Mouse (Mus musculus) bone marrow macrophage, adult 2 months (primary cell): Measurements from ENCODE around the gene Ltbp4. TPM values are rescaled to one million over a fixed set of nuclear protein-coding genes. Genes with fewer than 3 reads are reported as not detected.

Experiments used
- H3K27ac ChIP-seq: 2 replicates; pipeline ENCODE4 v1.5.1; 2012; ENCODE audit warnings: low read depth, low read length; ENCODE audit not compliant: insufficient read depth
- H3K4me1 ChIP-seq: 2 replicates; pipeline ENCODE4 v1.6.1; 2012; ENCODE audit warnings: low read length; ENCODE audit not compliant: control insufficient read depth, insufficient read depth
- H3K4me3 ChIP-seq: 2 replicates; pipeline ENCODE4 v1.5.1; 2012; ENCODE audit warnings: mild to moderate bottlenecking, low read length, moderate library complexity; ENCODE audit not compliant: insufficient read depth
- CTCF ChIP-seq: IDR thresholded peaks from 2 replicates; pipeline ENCODE4 v1.5.1; 2012; ENCODE audit warnings: low read depth, mild to moderate bottlenecking, low read length, moderate library complexity
- POLR2A ChIP-seq: IDR thresholded peaks from 2 replicates; pipeline ENCODE4 v1.6.1; 2012; ENCODE audit warnings: mild to moderate bottlenecking, low read depth, low read length, borderline replicate concordance
- polyA plus RNA-seq: library from polyadenylated mRNA; stranded (reverse); fragments of >200 nt; gene quantifications from 2 replicates; pipeline ENCODE4 v1.2.4, GENCODE M21; 2012; ENCODE audit not compliant: missing spikeins, insufficient read depth, insufficient read length

The Ltbp4 gene
- polyA plus RNA-seq, 1 experiment, result 0.84 TPM

DNA sequence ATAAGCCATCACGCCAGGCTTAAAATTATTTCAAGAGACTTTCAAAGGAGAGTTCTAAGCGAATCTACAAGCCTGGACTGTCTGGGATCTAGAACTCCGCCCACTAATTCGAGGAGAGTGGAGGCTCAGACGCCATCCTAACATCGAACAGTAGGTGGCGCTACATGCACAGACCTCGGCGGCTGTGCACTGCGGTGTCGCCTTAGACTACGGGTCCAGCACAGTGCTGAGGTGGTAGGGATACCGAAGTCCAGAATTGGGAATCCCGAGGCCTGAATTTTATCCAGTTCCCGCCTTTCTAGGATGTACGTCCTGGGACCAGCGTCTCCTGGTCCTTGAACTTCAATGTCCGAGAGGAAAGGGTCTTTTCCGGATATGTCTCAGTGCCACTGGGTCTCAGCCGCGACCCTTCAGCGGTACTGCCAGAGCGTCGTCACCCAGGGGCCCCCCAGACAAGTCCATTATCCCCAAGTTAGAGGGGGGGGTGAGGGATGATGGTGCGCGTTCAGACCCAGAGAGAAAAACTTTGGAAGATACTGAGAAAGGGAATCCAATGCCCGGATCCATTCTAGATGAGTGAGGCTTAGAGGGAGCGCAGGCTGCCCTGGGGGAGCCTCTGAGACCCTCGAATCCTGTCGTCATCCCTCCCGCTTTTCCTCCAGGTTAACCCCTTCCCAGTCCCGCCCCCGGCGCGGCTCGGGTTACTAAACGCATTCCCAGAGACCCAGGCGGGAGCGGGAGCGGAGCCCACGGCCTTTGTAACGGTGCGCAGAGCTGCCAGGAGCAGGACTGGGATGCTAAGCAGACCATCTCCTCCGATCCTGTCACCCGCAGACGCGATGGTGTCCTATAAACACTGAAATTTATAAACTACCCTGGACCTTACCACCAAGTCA is 1.3 kb downstream of the Ltbp4 start:
- H3K27ac ChIP-seq, result no peak overlapping the region
- TF ChIP-seq CTCF (peak; percentile 75), POLR2A (no peak)
- H3K4me3 ChIP-seq, result no peak overlapping the region
- peaks cover 9% of the 10 kb centered on the region; the same call in 1 of the 2 replicates for H3K4me1 ChIP-seq

DNA sequence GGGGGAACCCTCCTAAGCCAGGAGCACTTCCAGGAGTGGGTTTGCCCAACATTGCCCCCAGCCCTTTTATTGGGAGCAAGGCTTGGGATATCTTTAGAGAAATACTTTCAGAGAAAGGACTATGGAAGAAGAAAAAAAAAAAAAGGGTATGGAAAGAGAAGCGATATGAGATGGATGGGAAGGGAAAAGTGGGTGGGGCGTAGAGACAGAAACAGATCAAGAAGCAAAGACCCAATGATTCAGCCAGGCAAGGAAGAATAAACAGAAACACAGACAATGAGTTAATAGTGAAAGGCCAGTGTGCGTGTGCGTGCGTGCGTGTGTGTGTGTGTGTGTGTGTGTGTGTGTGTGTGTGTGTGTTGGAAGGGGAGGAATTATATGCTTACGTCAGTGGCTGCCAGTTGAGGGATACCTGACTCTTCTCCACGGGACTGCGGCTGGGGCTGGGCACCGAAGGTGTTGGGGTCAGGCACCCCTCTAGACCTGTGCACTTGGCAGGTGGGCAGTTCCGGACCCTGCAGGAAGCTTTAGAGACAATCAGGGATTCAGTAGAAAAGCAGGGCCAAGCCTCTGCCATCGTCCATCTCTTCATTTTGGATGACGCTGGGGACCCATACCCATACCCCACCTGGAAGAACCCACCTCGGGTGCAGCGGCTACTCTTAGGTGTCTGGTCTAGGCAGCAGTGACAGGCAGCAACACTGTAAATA is 2.3 kb downstream of the Ltbp4 start:
- peaks cover 10% of the 10 kb centered on the region; the same call in 1 of the 2 replicates for H3K4me1 ChIP-seq
- no peak overlapping the region for H3K27ac ChIP-seq
- TF ChIP-seq POLR2A, result no peak
- TF ChIP-seq CTCF, result no peak
- H3K4me3 ChIP-seq, result no peak overlapping the region

DNA sequence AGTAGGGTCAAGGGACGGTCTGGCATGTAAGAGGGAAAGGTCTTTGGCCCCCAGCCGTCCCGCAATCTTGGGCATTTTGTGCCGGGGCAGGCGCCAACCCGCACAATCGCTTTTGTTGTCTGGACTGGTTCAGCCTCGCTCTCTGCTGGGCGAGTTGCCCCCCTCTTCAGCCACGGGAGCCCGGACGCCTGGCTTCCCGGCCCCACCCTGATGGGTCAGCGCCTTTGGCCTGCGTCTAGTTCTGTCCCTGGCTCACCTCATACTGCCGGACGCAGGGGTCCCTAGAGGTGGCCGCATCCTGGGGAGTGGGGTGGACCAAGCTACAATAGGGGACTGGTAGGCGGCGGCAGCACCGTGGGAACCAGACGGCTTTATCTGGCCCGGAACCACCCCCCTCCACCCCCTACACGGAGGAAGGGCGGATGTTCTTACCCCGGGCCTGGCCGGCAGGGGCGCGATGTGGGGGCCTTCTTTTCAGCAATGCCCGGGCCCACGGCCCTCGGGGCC is 3.0 kb downstream of the Ltbp4 start:
- Histone ChIP-seq H3K4me1 (peaks cover 12% of the 10 kb centered on the region), H3K4me3 (no peak overlapping the region), H3K27ac (no peak overlapping the region)
- TF ChIP-seq CTCF (no peak), POLR2A (no peak)

DNA sequence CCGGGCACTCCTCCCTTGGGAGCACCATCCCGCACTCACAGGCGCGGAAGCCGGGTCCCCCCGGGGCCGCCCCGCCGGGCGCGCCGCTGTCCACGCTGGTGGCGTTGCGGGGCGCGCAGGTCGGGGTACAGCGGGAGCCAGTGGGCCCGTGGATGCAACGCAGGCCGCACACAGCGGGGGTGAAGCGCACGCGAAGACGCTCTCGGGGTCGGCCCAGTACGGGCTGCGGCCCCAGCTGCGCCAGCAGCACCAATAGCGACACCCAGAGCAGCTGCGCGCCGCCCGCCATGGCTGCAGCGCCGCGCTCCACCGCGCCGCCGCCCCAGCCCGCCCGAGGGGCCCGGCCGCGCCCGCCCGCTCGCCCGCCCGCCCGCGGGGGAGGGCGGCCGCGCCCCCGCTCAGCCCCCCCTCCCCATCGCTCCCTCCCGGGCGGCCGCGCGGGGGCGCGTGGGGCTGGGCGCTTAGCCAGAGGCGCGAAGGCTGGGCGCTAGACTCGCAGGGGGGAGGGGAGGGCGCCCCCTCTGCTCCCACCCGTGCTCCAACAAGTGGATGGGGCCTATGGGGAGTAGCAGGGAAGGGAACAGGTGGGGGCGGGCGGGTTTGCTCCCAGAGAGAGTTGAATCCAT is 4.1 kb downstream of the Ltbp4 start:
- TF ChIP-seq CTCF, result no peak
- TF ChIP-seq POLR2A, result no peak
- H3K4me1 ChIP-seq, result peaks cover 14% of the 10 kb centered on the region
- no peak overlapping the region for H3K27ac ChIP-seq
- peak overlapping the region; percentile 32 for H3K4me3 ChIP-seq

DNA sequence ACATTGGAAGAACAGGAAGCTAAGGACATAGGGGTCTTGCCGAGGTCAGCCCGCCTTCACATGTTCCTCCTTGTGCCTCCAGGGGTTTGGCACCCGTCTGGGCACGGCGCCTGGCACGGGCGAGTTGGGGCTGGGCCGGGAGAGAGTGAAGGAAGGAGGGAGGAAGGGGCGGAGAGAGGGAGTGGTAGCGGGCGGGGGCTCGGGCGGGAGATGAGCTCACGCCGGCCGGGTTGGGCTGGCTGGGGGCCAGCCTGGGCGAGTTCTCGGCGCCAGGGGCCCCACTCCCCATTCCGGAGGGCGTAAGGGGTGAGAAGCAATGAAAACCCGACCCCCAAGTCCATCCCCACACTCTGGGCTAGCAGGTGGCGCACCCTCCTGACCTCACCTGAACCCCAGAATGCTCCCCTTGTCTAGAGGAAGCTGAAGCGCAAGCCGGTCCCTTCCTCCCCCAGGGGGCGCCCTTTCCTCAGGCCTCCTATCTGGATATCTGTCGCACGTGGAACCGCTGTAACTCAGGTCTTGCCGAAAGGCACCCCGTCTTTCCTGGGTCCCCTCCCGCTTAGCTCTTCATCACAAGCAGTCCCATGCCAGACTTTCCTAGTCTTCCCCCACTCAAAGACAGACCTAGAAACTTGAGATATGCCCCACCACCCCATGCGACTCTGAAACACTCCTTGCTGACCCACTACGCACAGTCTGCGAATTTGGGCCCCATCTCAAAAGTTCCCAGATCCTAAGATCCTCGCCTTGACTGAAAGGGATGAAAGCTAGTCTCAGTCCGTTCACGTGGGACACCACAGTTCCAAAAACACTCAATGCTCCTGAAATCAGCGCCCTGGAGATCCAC is 4.9 kb downstream of the Ltbp4 start:
- H3K27ac ChIP-seq, result no peak overlapping the region
- TF ChIP-seq POLR2A, result no peak
- peak; percentile 97 for TF ChIP-seq CTCF
- peaks cover 14% of the 10 kb centered on the region for H3K4me1 ChIP-seq
- peak overlapping the region; percentile 32 for H3K4me3 ChIP-seq

DNA sequence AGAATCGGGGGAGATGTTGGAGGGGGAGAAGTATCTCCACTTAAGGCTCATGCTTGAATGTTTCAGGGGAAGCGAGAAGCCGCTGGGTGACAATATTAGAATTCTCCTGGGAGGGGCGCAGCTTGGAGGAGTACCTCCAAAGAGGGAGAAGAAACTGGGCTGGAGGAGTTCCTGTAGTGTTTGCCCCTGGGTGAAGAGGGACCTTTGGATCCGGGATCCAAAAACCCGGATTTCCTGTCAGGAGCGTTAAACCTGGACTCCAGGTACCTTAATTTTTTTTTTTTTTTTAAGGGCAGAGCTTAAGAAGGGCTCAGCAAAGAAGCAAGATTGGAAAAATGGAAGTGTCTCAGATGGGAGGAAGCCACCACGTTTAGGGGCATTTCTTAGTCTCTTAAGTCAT is 5.6 kb downstream of the Ltbp4 start:
- H3K27ac ChIP-seq, result no peak overlapping the region
- TF ChIP-seq POLR2A (no peak), CTCF (no peak)
- peak overlapping the region; percentile 32 for H3K4me3 ChIP-seq
- H3K4me1 ChIP-seq, result peaks cover 14% of the 10 kb centered on the region

DNA sequence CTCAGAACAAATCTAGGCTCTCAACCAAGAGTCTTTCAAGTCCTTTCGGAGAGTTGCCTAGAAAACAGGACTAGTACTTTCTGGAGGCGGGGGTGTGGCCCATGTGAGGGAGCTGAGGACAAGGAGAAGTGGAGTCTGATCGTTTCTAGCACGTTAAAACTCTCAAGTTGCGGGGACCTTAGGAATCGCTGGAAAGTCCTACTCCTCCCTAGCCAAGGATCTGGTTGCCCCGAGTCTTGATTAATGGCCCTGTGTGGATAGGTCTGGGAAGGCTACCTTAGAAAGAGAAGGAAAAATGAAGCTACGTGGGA is 6.0 kb downstream of the Ltbp4 start:
- H3K27ac ChIP-seq, result no peak overlapping the region
- H3K4me3 ChIP-seq, result peak overlapping the region; percentile 32; the same call in 1 of the 2 replicates
- H3K4me1 ChIP-seq, result peaks cover 14% of the 10 kb centered on the region
- TF ChIP-seq CTCF, result no peak
- TF ChIP-seq POLR2A, result no peak

DNA sequence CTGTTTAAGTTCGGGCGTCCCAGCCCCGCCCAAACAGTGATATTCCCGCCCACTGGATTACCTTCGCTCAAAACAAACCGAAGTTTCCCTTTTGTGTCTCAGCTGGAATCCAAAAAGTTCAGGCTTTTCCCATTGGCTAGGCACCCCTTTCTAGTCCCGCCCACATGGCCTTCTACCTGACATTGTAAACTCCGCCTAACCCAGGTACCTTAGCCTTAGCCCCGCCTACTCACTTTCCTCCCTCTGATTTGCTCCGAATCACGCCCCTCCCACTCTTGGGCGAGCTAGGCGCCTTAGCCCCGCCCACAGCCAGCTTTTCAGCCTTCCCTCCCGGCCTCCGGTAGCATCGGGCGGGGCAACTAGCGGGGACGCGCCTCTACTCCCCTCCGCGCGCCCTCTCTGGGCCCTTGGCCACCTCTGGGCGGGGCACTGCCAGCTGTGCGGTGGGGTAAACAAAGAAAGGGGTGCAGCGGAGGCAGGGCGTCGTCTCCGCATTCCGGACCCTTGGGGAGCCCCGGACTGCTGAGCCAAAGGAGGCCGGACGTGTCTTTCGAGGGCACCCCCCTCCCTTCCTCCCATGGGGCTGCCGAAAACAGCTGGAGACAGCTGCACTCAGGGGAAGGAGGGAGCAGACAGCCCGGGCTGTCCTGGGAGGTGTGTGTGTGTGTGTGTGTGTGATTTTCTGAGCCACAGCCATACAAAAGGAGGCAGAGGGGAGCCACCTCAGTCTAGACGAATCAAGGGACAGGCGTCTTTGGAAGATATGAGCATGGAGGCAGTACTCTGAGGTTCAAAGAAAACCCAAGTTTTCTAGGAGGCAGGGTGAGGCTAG is 6.6 kb downstream of the Ltbp4 start:
- H3K4me1 ChIP-seq, result peaks cover 17% of the 10 kb centered on the region
- H3K27ac ChIP-seq, result no peak overlapping the region
- TF ChIP-seq POLR2A (no peak), CTCF (no peak)
- peak overlapping the region; percentile 65 for H3K4me3 ChIP-seq

DNA sequence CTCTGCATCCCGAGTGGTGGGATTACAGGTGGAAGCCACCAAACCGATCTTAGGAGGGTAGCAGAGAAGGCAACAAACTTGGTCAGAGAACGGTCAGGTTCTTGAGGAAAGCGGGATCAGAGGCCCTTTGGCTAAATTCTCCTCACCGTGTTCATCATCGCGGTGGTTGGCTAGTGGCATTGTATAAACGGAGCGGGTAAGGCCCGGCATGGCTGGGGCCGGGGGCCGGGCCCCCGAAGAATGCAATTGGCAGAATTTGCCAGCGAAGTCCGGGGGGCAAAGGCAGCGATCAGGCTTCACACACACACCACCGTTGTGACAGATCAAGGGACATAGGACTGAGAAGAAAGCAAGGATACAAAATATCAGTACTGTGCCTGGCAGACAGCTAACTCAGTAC is 7.5 kb downstream of the Ltbp4 start:
- peak overlapping the region; percentile 65 for H3K4me3 ChIP-seq
- H3K4me1 ChIP-seq, result peaks cover 18% of the 10 kb centered on the region
- H3K27ac ChIP-seq, result no peak overlapping the region
- TF ChIP-seq POLR2A (no peak), CTCF (no peak)
